13 mouse cellular contexts compared by ENCODE assay signal in genomic region chr12:32489415-32490139, GRCm38 (mm10).
DNase-seq lines count a peak whose midpoint lies in the region; ATAC-seq and TF ChIP-seq lines count a peak whose summit lies in the region.
"Had no signal": no experiment of that assay in that cellular context is flagged by ENCODE, and none has a peak within 500 bp of the region (broad histone marks: within the 10 kb centered on the region; RNA-seq: fewer than 3 reads in every experiment).

No protein-coding gene starts in this region.

- no peak for TF ChIP-seq RAD21 in CH12.LX (IDR thresholded peaks at IDR 0.05; ENCODE audit: low read depth, low read length)

- no peaks in the 10 kb centered on the region for H3K36me3 ChIP-seq in hindbrain, embryonic 14.5 days (replicated peaks; ENCODE audit: control insufficient read depth, insufficient read depth)
- no peaks in the 10 kb centered on the region for H3K36me3 ChIP-seq in hindbrain, embryonic 11.5 days (ENCODE audit: control insufficient read depth, insufficient read depth, low read length)
- H3K36me3 ChIP-seq in CH12.LX (replicated peaks in 1 of 2; ENCODE audit: control insufficient read depth in 1 of 2, insufficient read depth in 1 of 2, low read length in 1 of 2), result no peaks in the 10 kb centered on the region
- no peaks in the 10 kb centered on the region for H3K36me3 ChIP-seq in midbrain, embryonic 14.5 days (ENCODE audit: control insufficient read depth, insufficient read depth, low read length)
- H3K36me3 ChIP-seq in heart, adult 2 months (ENCODE audit: control insufficient read depth, insufficient read depth, low read length), result no peaks in the 10 kb centered on the region

- no peaks in the 10 kb centered on the region for H3K9me3 ChIP-seq in hindbrain, embryonic 14.5 days (ENCODE audit: control insufficient read depth, low read length)
- H3K9me3 ChIP-seq in hindbrain, embryonic 11.5 days (ENCODE audit: control insufficient read depth, low read length), result no peaks in the 10 kb centered on the region
- no peaks in the 10 kb centered on the region for H3K9me3 ChIP-seq in CH12.LX (replicated peaks; ENCODE audit: low read length)
- H3K9me3 ChIP-seq in midbrain, embryonic 14.5 days (ENCODE audit: control insufficient read depth, low read length), result no peaks in the 10 kb centered on the region

- no peaks in the 10 kb centered on the region for H3K4me1 ChIP-seq in hindbrain, embryonic 14.5 days (replicated peaks; ENCODE audit: control insufficient read depth, insufficient read depth, low read length)
- H3K4me1 ChIP-seq in hindbrain, embryonic 11.5 days (replicated peaks; ENCODE audit: control insufficient read depth, insufficient read depth, low read length), result no peaks in the 10 kb centered on the region
- H3K4me1 ChIP-seq in CH12.LX (ENCODE audit: control insufficient read depth in 1 of 2, insufficient read depth in 2 of 2), result peaks cover 0 to 17% of the 10 kb centered on the region in 2 experiments; a peak in 2 of 4 replicates
- H3K4me1 ChIP-seq in midbrain, embryonic 14.5 days (ENCODE audit: control insufficient read depth, insufficient read depth, low read length), result no peaks in the 10 kb centered on the region
- peaks cover 4% of the 10 kb centered on the region for H3K4me1 ChIP-seq in heart, adult 2 months (ENCODE audit: control insufficient read depth, insufficient read depth, low read length)

- TF ChIP-seq EP300 in CH12.LX (IDR thresholded peaks at IDR 0.05; ENCODE audit: low read length), result no peak
- no peak for TF ChIP-seq EP300 in heart, adult 2 months (IDR thresholded peaks at IDR 0.05; ENCODE audit: insufficient read depth, low read depth, low read length)

- no peaks in the 10 kb centered on the region for H3K79me2 ChIP-seq in CH12.LX (replicated peaks; ENCODE audit: control insufficient read depth, extremely low read depth, insufficient read depth, poor library complexity, severe bottlenecking)
- no peaks in the 10 kb centered on the region for H3K79me2 ChIP-seq in heart, adult 2 months (replicated peaks; ENCODE audit: control insufficient read depth, insufficient read depth, low read length)

- H3K4me3 ChIP-seq in hindbrain, embryonic 14.5 days (replicated peaks; ENCODE audit: low read length), result no peak overlapping the region
- no peak overlapping the region for H3K4me3 ChIP-seq in hindbrain, embryonic 11.5 days (ENCODE audit: low read depth, low read length)
- no peak overlapping the region for H3K4me3 ChIP-seq in CH12.LX (replicated peaks in 1 of 3; ENCODE audit: low read depth in 2 of 3, low read length in 2 of 3, poor library complexity in 1 of 3)
- no peak overlapping the region for H3K4me3 ChIP-seq in midbrain, embryonic 14.5 days (replicated peaks; ENCODE audit: low read depth, low read length)
- no peak overlapping the region for H3K4me3 ChIP-seq in heart, adult 2 months

- in situ Hi-C loops in CH12.LX (cut with MboI; ENCODE audit: low pct_ligation_motif_present, low pct_unique_long_range_greater_than_20kb, low sequenced_read_pairs), result no loop called here

- TF ChIP-seq CTCF in CH12.LX (conservative IDR thresholded peaks at IDR 0.05 in 1 of 2, IDR thresholded peaks at IDR 0.05 in 1 of 2; ENCODE audit: low read depth in 2 of 2, low read length in 2 of 2), result no peak
- TF ChIP-seq CTCF in heart, adult 2 months (IDR thresholded peaks at IDR 0.05), result no peak

- no peak overlapping the region for H3K27ac ChIP-seq in hindbrain, embryonic 14.5 days
- H3K27ac ChIP-seq in hindbrain, embryonic 11.5 days (ENCODE audit: low read depth, low read length), result no peak overlapping the region
- no peak overlapping the region for H3K27ac ChIP-seq in CH12.LX (ENCODE audit: insufficient read depth, low read depth)
- no peak overlapping the region for H3K27ac ChIP-seq in midbrain, embryonic 14.5 days (replicated peaks; ENCODE audit: low read depth, low read length)
- no peak overlapping the region for H3K27ac ChIP-seq in heart, adult 2 months

- H3K27me3 ChIP-seq in hindbrain, embryonic 14.5 days (ENCODE audit: control insufficient read depth, insufficient read depth, low read length), result no peaks in the 10 kb centered on the region
- H3K27me3 ChIP-seq in hindbrain, embryonic 11.5 days (ENCODE audit: control insufficient read depth, insufficient read depth, low read length), result no peaks in the 10 kb centered on the region
- H3K27me3 ChIP-seq in CH12.LX (replicated peaks), result no peaks in the 10 kb centered on the region
- no peaks in the 10 kb centered on the region for H3K27me3 ChIP-seq in midbrain, embryonic 14.5 days (ENCODE audit: control insufficient read depth, insufficient read depth, low read length)
- H3K27me3 ChIP-seq in heart, adult 2 months (ENCODE audit: control insufficient read depth, insufficient read depth, low read length), result no peaks in the 10 kb centered on the region

- H3K4me2 ChIP-seq in hindbrain, embryonic 14.5 days (replicated peaks), result 0 out of 2 replicates have a peak overlapping the region, but pooled peaks have one; percentile 25
- H3K4me2 ChIP-seq in hindbrain, embryonic 11.5 days (replicated peaks; ENCODE audit: low read depth, low read length), result no peak overlapping the region
- H3K4me2 ChIP-seq in CH12.LX (ENCODE audit: insufficient read depth, low read depth, poor library complexity, severe bottlenecking), result no peak overlapping the region
- peak overlapping the region; percentile 16; the same call in 1 of the 2 replicates for H3K4me2 ChIP-seq in midbrain, embryonic 14.5 days (ENCODE audit: low read length)
- H3K4me2 ChIP-seq: heart, embryonic 11.5 days had no signal

- dilution Hi-C loops in CH12.LX (cut with MboI; ENCODE audit: extremely low pct_ligation_motif_present, extremely low pct_unique_long_range_greater_than_20kb, low sequenced_read_pairs), result no loop called here

- ATAC-seq in hindbrain, embryonic 14.5 days (ENCODE audit: low FRiP score), result peak; percentile 83
- no peak for ATAC-seq in hindbrain, embryonic 11.5 days (ENCODE audit: low FRiP score)
- peak; percentile 89 for ATAC-seq in common myeloid progenitor, adult 5-6 weeks (replicated peaks; ENCODE audit: low read depth, poor library complexity, severe bottlenecking)
- ATAC-seq in midbrain, embryonic 14.5 days (ENCODE audit: low FRiP score, low TSS enrichment), result peak; percentile 69
- ATAC-seq: activated CD4-positive, CD25-positive, alpha-beta regulatory T cell, adult 4 months had no signal

- no peak for TF ChIP-seq POLR2A in CH12.LX (IDR thresholded peaks at IDR 0.05; ENCODE audit: low read depth, low read length)
- TF ChIP-seq POLR2A in heart, adult 2 months (IDR thresholded peaks at IDR 0.05; ENCODE audit: insufficient read depth, low read depth, low read length), result no peak

- H3K9ac ChIP-seq in hindbrain, embryonic 14.5 days, result no peak overlapping the region
- no peak overlapping the region for H3K9ac ChIP-seq in hindbrain, embryonic 11.5 days (ENCODE audit: low read depth, low read length)
- H3K9ac ChIP-seq in CH12.LX (ENCODE audit: insufficient read depth, low read depth), result no peak overlapping the region
- no peak overlapping the region for H3K9ac ChIP-seq in midbrain, embryonic 14.5 days (replicated peaks; ENCODE audit: low read length)
- no peak overlapping the region for H3K9ac ChIP-seq in heart, adult 2 months (ENCODE audit: low read depth, low read length)

- peak; percentile 46 for DNase-seq in hindbrain, embryonic 14.5 days (ENCODE audit: low spot score)
- DNase-seq in hindbrain, embryonic 11.5 days (ENCODE audit: low spot score), result no peak
- peak; percentile 10 for DNase-seq in CH12.LX (ENCODE audit: extremely low read depth)
- peak; percentile 68 for DNase-seq in midbrain, embryonic 14.5 days
- DNase-seq in natural killer cell, adult 2 months (ENCODE audit: low spot score in 2 of 2), result no peak
- DNase-seq in heart, adult 2 months, result no peak
- DNase-seq in right cerebral cortex, postnatal 14 days, result no peak
- DNase-seq: kidney, adult 18-20 months; lung, adult 18-20 months; right cerebral cortex, postnatal 25 days had no signal

- intact Hi-C loops in heart, adult 2 months (cut with DNase I), result no loop called here

TF ChIP-seq in CH12.LX, 34 proteins besides CTCF, POLR2A, EP300 and RAD21:
- TF ChIP-seq HCFC1 (IDR thresholded peaks at IDR 0.05; ENCODE audit: low read depth, low read length) (peak; percentile 72), TBP (conservative IDR thresholded peaks at IDR 0.05; ENCODE audit: low read depth, low read length) (no peak), NRF1 (IDR thresholded peaks at IDR 0.05; ENCODE audit: low read depth, low read length) (no peak), MYC (IDR thresholded peaks at IDR 0.05; ENCODE audit: low read depth, low read length) (0 out of 2 replicates have a peak, but pooled peaks have one; percentile 20)

Comparison
In these comparisons a context has a peak if more than half of its experiments do, and no peak if none do; other contexts are left out.
1. DNase-seq: peak in hindbrain, embryonic 14.5 days (single experiment), CH12.LX (single experiment) and midbrain, embryonic 14.5 days (single experiment); none in hindbrain, embryonic 11.5 days (single experiment), natural killer cell, adult 2 months (0 of 2), heart, adult 2 months (0 of 2) and right cerebral cortex, postnatal 14 days (single experiment).
2. H3K4me2 ChIP-seq: peak in hindbrain, embryonic 14.5 days (single experiment) and midbrain, embryonic 14.5 days (single experiment); none in hindbrain, embryonic 11.5 days (single experiment) and CH12.LX (single experiment).